Comparison of ENCODE assay signal across 22 mouse cellular contexts in the genomic region with DNA sequence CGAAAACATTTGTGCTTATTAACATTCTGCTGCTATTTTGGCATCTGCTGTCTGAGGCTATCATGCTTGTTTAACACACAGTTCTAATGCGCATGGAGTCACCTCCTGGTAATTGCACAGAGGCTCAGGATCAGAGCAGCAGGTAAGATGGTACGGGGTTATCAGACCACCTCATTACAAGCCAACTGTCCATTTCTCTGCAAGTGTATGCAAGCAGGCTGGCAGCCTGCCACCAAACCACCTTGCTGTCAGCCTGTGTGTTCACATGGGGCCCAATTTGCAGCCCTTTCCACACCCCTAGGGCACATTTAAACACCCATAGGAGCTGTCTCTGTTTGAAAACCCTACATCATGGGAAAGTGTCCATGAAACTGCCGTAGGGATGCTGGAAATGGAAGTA.
DNase-seq lines count a peak whose midpoint lies in the region; ATAC-seq and TF ChIP-seq lines count a peak whose summit lies in the region.
"Had no signal": no experiment of that assay in that cellular context is flagged by ENCODE, and none has a peak within 500 bp of the region (broad histone marks: within the 10 kb centered on the region; RNA-seq: fewer than 3 reads in every experiment).

No protein-coding gene starts in this region.

- H3K27me3 ChIP-seq in cerebellum, adult 2 months (ENCODE audit: control insufficient read depth, insufficient read depth, low read length) = no peaks in the 10 kb centered on the region
- no peaks in the 10 kb centered on the region for H3K27me3 ChIP-seq in hindbrain, embryonic 13.5 days
- H3K27me3 ChIP-seq in hindbrain, embryonic 10.5 days (ENCODE audit: insufficient read depth, poor library complexity, severe bottlenecking) = no peaks in the 10 kb centered on the region
- no peaks in the 10 kb centered on the region for H3K27me3 ChIP-seq in midbrain, embryonic 14.5 days (ENCODE audit: control insufficient read depth, insufficient read depth, low read length)
- H3K27me3 ChIP-seq in midbrain, embryonic 11.5 days (ENCODE audit: control insufficient read depth, insufficient read depth, low read length) = no peaks in the 10 kb centered on the region
- H3K27me3 ChIP-seq: CH12.LX; heart, embryonic 12.5 days; limb, embryonic 12.5 days; liver, embryonic 12.5 days; neural tube, embryonic 15.5 days had no signal

- no peak overlapping the region for H3K9ac ChIP-seq in hindbrain, embryonic 13.5 days
- H3K9ac ChIP-seq in midbrain, embryonic 14.5 days (replicated peaks; ENCODE audit: low read length) = no peak overlapping the region
- H3K9ac ChIP-seq in midbrain, embryonic 11.5 days (ENCODE audit: low read length) = no peak overlapping the region
- H3K9ac ChIP-seq: heart, embryonic 12.5 days; limb, embryonic 12.5 days; liver, embryonic 12.5 days; neural tube, embryonic 15.5 days had no signal

- H3K36me3 ChIP-seq in hindbrain, embryonic 13.5 days = no peaks in the 10 kb centered on the region
- no peaks in the 10 kb centered on the region for H3K36me3 ChIP-seq in hindbrain, embryonic 10.5 days
- H3K36me3 ChIP-seq in midbrain, embryonic 14.5 days (ENCODE audit: control insufficient read depth, insufficient read depth, low read length) = no peaks in the 10 kb centered on the region
- H3K36me3 ChIP-seq in midbrain, embryonic 11.5 days (ENCODE audit: control insufficient read depth, insufficient read depth, low read length) = no peaks in the 10 kb centered on the region
- H3K36me3 ChIP-seq: heart, embryonic 12.5 days; limb, embryonic 12.5 days; liver, embryonic 12.5 days; neural tube, embryonic 15.5 days had no signal

- H3K9me3 ChIP-seq in hindbrain, embryonic 13.5 days = no peaks in the 10 kb centered on the region
- H3K9me3 ChIP-seq in hindbrain, embryonic 10.5 days = 0 out of 2 replicates have a peak, but pooled peaks cover 3% of the 10 kb centered on the region
- no peaks in the 10 kb centered on the region for H3K9me3 ChIP-seq in midbrain, embryonic 14.5 days (ENCODE audit: control insufficient read depth, low read length)
- no peaks in the 10 kb centered on the region for H3K9me3 ChIP-seq in midbrain, embryonic 11.5 days (ENCODE audit: control insufficient read depth, low read length)
- H3K9me3 ChIP-seq: heart, embryonic 12.5 days; limb, embryonic 12.5 days; liver, embryonic 12.5 days; neural tube, embryonic 15.5 days had no signal

- DNase-seq in cerebellum, postnatal 25 days = peak; percentile 23 to 49
- DNase-seq in cerebellum, adult 2 months = no peak
- no peak for DNase-seq in hindbrain, embryonic 10.5 days (ENCODE audit: low spot score)
- DNase-seq in midbrain, embryonic 14.5 days = peak; percentile 72
- no peak for DNase-seq in midbrain, embryonic 11.5 days (ENCODE audit: low spot score, missing footprints)
- no peak for DNase-seq in heart, adult 9 months (ENCODE audit: low spot score in 2 of 2)
- DNase-seq: adrenal gland, postnatal 36 days; cerebellum, adult 9-10 months; gastrocnemius, adult 2 months; kidney, postnatal 36 days; layer of hippocampus, adult 9-11 months; lung, adult 2 months; right cerebral cortex, postnatal 25 days; thymus, adult 18-20 months; thymus, postnatal 4 days had no signal

- no peak for ATAC-seq in hindbrain, embryonic 13.5 days (ENCODE audit: low FRiP score)
- ATAC-seq in midbrain, embryonic 14.5 days (ENCODE audit: low FRiP score, low TSS enrichment) = no peak
- ATAC-seq in midbrain, embryonic 11.5 days (ENCODE audit: low FRiP score) = no peak
- ATAC-seq: intestine, embryonic 16.5 days; liver, embryonic 12.5 days had no signal

- no peak overlapping the region for H3K27ac ChIP-seq in cerebellum, adult 2 months (ENCODE audit: insufficient read depth, low read length)
- H3K27ac ChIP-seq in hindbrain, embryonic 13.5 days = 0 out of 2 replicates have a peak overlapping the region, but pooled peaks have one; percentile 18
- no peak overlapping the region for H3K27ac ChIP-seq in hindbrain, embryonic 10.5 days
- H3K27ac ChIP-seq in midbrain, embryonic 14.5 days (replicated peaks; ENCODE audit: low read depth, low read length) = peak overlapping the region; percentile 70
- H3K27ac ChIP-seq in midbrain, embryonic 11.5 days (ENCODE audit: low read depth, low read length) = no peak overlapping the region
- H3K27ac ChIP-seq: gastrocnemius, adult 2 months; limb, embryonic 12.5 days; liver, embryonic 12.5 days; neural tube, embryonic 15.5 days had no signal

- WGBS in cerebellum, adult 2 months = 21% methylated on average over 4 of the region's 4 CpGs
- WGBS in hindbrain, embryonic 13.5 days = 54% methylated on average over 4 of the region's 4 CpGs
- 84% methylated on average over 4 of the region's 4 CpGs for WGBS in hindbrain, embryonic 10.5 days
- 46% methylated on average over 4 of the region's 4 CpGs for WGBS in midbrain, embryonic 14.5 days
- WGBS in midbrain, embryonic 11.5 days = 80% methylated on average over 4 of the region's 4 CpGs

- TF ChIP-seq POLR2A in cerebellum, adult 2 months (IDR thresholded peaks at IDR 0.05; ENCODE audit: borderline replicate concordance, insufficient read depth, low read length) = no peak

- no peak for TF ChIP-seq CTCF in cerebellum, adult 2 months (IDR thresholded peaks at IDR 0.05; ENCODE audit: borderline replicate concordance, insufficient read depth, low read depth, low read length)

- H3K4me3 ChIP-seq in cerebellum, adult 2 months (replicated peaks; ENCODE audit: insufficient read depth, low read depth, low read length) = no peak overlapping the region
- no peak overlapping the region for H3K4me3 ChIP-seq in hindbrain, embryonic 13.5 days
- no peak overlapping the region for H3K4me3 ChIP-seq in hindbrain, embryonic 10.5 days
- no peak overlapping the region for H3K4me3 ChIP-seq in midbrain, embryonic 14.5 days (replicated peaks; ENCODE audit: low read depth, low read length)
- no peak overlapping the region for H3K4me3 ChIP-seq in midbrain, embryonic 11.5 days (ENCODE audit: low read depth, low read length)
- H3K4me3 ChIP-seq: gastrocnemius, adult 2 months; heart, embryonic 12.5 days; limb, embryonic 12.5 days; liver, embryonic 12.5 days; neural tube, embryonic 15.5 days had no signal

- H3K4me2 ChIP-seq in hindbrain, embryonic 13.5 days = no peak overlapping the region
- H3K4me2 ChIP-seq in midbrain, embryonic 14.5 days (ENCODE audit: low read length) = no peak overlapping the region
- no peak overlapping the region for H3K4me2 ChIP-seq in midbrain, embryonic 11.5 days
- H3K4me2 ChIP-seq: heart, embryonic 12.5 days; limb, embryonic 12.5 days; liver, embryonic 12.5 days; neural tube, embryonic 15.5 days had no signal

- H3K4me1 ChIP-seq in cerebellum, adult 2 months (ENCODE audit: control insufficient read depth, insufficient read depth, low read length) = peaks cover 4% of the 10 kb centered on the region
- peaks cover 5% of the 10 kb centered on the region for H3K4me1 ChIP-seq in hindbrain, embryonic 13.5 days (replicated peaks)
- 0 out of 2 replicates have a peak, but pooled peaks cover 3% of the 10 kb centered on the region for H3K4me1 ChIP-seq in hindbrain, embryonic 10.5 days (replicated peaks)
- peaks cover 4% of the 10 kb centered on the region; the same call in 1 of the 2 replicates for H3K4me1 ChIP-seq in midbrain, embryonic 14.5 days (ENCODE audit: control insufficient read depth, insufficient read depth, low read length)
- H3K4me1 ChIP-seq in midbrain, embryonic 11.5 days (ENCODE audit: control insufficient read depth, insufficient read depth, low read length) = no peaks in the 10 kb centered on the region
- H3K4me1 ChIP-seq: limb, embryonic 12.5 days; liver, embryonic 12.5 days; neural tube, embryonic 15.5 days had no signal

Comparison
In these comparisons a context has a peak if more than half of its experiments do, and no peak if none do; other contexts are left out.
1. DNase-seq: peak in cerebellum, postnatal 25 days (2 of 2) and midbrain, embryonic 14.5 days (single experiment); none in cerebellum, adult 2 months (0 of 2), hindbrain, embryonic 10.5 days (single experiment), midbrain, embryonic 11.5 days (single experiment) and heart, adult 9 months (0 of 2).
2. H3K27ac ChIP-seq: peak in hindbrain, embryonic 13.5 days (single experiment) and midbrain, embryonic 14.5 days (single experiment); none in cerebellum, adult 2 months (single experiment), hindbrain, embryonic 10.5 days (single experiment) and midbrain, embryonic 11.5 days (single experiment).